Mouse (Mus musculus): ENCODE data around the gene Cdc45. TPM values are rescaled to one million over a fixed set of nuclear protein-coding genes. Genes with fewer than 3 reads are reported as not detected.

The Cdc45 gene
- 2.5 TPM for polyA plus RNA-seq (2014; fragmentation: Illumina TruSeq; extraction: RNeasy Lipid Tissue Mini Kit (QIAGEN cat#74804); ENCODE audit: insufficient read depth, low read depth, low replicate concordance)

DNA sequence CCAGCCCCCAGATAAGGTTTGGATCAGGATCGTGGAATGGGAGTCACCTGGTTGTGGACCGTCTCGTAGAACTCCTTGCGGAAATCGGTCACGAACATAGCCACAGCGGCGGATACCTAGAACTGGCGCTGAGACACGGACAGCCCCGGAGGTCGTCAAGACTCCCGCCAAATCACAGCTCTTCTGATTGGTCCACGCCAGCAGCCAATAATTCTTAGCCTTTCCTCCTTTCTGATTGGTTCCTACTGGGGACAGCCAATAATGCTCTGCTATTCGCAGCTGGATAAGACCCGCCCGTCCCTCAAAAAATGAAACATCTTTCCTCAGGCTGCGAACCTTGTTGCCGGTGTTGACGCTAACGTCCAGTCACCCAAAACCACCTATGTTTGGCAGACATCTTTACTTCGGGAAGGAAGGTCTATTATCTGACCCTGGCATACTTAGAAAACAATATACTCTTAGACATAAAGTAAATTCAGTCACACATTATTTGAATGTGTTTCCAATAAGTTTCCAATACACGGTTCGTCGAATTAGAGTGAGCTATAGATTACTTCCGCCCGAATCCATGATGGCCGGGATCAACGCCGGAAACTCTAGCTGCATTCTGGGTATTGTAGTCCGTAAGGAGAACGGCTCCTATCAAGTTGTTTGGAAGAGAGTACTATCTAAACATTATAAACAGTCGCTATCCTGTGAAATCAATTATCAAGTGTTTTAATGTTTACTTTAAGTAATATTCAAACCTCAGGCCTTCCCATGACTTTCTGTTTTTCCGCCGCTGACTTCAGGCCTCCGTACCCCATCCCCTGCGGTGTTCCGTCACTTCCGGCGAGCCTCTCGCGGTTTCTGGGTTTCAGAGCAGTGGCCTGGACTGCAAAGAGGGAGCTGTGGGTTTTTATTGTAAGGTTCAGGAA lies at the start of gene Cdc45, which contains the start of gene Ufd1:
Gene Cdc45, minus strand, starts transcription at position 520 of the 917 bp plus-strand sequence.
Gene Ufd1, plus strand, starts transcription at position 312 of the 917 bp plus-strand sequence.

DNA sequence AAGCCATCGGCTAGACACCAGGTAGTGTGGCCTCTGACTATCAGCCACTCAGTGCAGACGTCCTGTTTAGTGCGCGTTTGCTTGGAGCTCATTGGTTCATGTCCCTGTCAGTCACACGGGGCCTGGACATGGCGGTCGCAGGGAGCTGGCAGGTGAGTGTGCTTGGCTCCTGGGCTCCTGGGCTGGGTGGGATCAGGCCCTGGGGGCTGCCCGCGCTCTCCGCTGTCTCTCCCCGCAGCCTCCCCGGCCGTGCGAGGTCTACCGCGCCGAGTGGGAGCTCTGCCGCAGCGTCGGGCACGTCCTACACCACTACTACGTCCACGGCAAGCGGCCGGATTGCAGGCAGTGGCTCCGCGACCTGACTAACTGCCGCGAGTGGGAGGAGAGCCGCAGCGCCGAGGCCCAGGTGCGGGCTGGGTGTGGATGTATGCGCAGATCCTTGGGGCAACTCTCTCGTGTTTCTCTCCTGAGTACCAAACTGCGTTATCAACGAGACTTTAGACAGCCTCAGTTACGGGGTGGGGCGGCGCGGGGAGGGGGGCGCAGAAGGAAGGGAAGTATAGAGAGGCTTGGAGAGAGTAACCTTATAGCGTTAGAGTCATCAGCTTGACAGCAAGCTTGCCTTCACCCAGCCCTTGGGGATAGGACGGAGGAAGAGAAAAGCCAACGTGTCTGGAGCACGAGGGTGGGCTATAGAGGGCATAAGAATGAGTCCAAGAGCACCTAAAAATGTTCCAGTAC lies 24.9 kb upstream of the Cdc45 start, which contains the start of the genes 2510002D24Rik and Gm28539:
Gene 2510002D24Rik, plus strand, starts transcription at position 111 of the 741 bp plus-strand sequence.
Gene Gm28539, plus strand, starts transcription at position 117 of the 741 bp plus-strand sequence.

DNA sequence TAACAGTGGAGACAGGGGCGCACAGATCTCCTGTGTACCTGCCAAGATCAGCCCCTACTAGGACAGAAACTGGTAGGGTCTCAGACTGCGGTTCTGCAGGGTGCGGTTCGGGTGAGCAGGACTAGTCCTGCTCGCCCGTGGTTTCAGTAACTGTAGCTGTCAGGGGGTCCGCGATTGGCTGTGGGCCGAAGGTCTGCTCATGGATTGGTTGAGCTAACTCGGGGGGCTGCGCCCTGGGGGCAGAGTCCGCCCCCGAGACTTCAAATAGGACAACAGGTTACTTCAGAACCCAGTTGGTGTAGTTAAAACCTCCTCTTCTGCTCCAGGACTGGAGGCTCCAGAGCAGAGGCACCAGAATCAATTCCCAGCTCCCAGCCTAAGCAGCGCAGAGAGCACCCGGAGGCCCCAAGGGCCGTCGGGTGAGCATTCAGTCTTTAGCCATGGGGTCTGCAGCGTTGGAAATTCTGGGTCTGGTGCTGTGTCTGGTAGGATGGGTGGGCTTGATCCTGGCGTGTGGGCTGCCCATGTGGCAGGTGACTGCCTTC lies 35.2 kb downstream of the Cdc45 start, which contains the start of gene Cldn5:
Gene Cldn5, plus strand, starts transcription at position 292 of the 545 bp plus-strand sequence.

Other genes starting within 250 kb of the Cdc45 start
- gene Tbx1, start 221.3 kb downstream of the Cdc45 start, polyA plus RNA-seq (2014; fragmentation: Illumina TruSeq; extraction: RNeasy Lipid Tissue Mini Kit (QIAGEN cat#74804); ENCODE audit: insufficient read depth, low read depth, low replicate concordance): 5.0 TPM
- 1.2 TPM for gene Gp1bb, start 189.6 kb downstream of the Cdc45 start, polyA plus RNA-seq (2014; fragmentation: Illumina TruSeq; extraction: RNeasy Lipid Tissue Mini Kit (QIAGEN cat#74804); ENCODE audit: insufficient read depth, low read depth, low replicate concordance)
- gene Gm49601, start 185.6 kb downstream of the Cdc45 start, polyA plus RNA-seq (2014; fragmentation: Illumina TruSeq; extraction: RNeasy Lipid Tissue Mini Kit (QIAGEN cat#74804); ENCODE audit: insufficient read depth, low read depth, low replicate concordance): 0.51 TPM
- 8.3 TPM for gene Sept5, start 182.0 kb downstream of the Cdc45 start, polyA plus RNA-seq (2014; fragmentation: Illumina TruSeq; extraction: RNeasy Lipid Tissue Mini Kit (QIAGEN cat#74804); ENCODE audit: insufficient read depth, low read depth, low replicate concordance)
- gene Cldn5, start 35.1 kb downstream of the Cdc45 start, polyA plus RNA-seq (2014; fragmentation: Illumina TruSeq; extraction: RNeasy Lipid Tissue Mini Kit (QIAGEN cat#74804); ENCODE audit: insufficient read depth, low read depth, low replicate concordance): 651 TPM
- 44.7 TPM for gene Ufd1, start 208 bp downstream of the Cdc45 start, polyA plus RNA-seq (2014; fragmentation: Illumina TruSeq; extraction: RNeasy Lipid Tissue Mini Kit (QIAGEN cat#74804); ENCODE audit: insufficient read depth, low read depth, low replicate concordance)
- 23.5 TPM for gene 2510002D24Rik, start 24.6 kb upstream of the Cdc45 start, polyA plus RNA-seq (2014; fragmentation: Illumina TruSeq; extraction: RNeasy Lipid Tissue Mini Kit (QIAGEN cat#74804); ENCODE audit: insufficient read depth, low read depth, low replicate concordance)
- gene Gm28539, start 24.6 kb upstream of the Cdc45 start, polyA plus RNA-seq (2014; fragmentation: Illumina TruSeq; extraction: RNeasy Lipid Tissue Mini Kit (QIAGEN cat#74804); ENCODE audit: insufficient read depth, low read depth, low replicate concordance): not detected
- 36.0 TPM for gene Mrpl40, start 64.9 kb upstream of the Cdc45 start, polyA plus RNA-seq (2014; fragmentation: Illumina TruSeq; extraction: RNeasy Lipid Tissue Mini Kit (QIAGEN cat#74804); ENCODE audit: insufficient read depth, low read depth, low replicate concordance)
- 22.1 TPM for gene Hira, start 65.0 kb upstream of the Cdc45 start, polyA plus RNA-seq (2014; fragmentation: Illumina TruSeq; extraction: RNeasy Lipid Tissue Mini Kit (QIAGEN cat#74804); ENCODE audit: insufficient read depth, low read depth, low replicate concordance)